Mouse (Mus musculus) forebrain, postnatal 0 days (tissue): Measurements from ENCODE around the gene Rcsd1. TPM values are rescaled to one million over a fixed set of nuclear protein-coding genes. Genes with fewer than 3 reads are reported as not detected.

ENCODE experiments used
- ATAC-seq: fragments of 200-750 bp; cut with Nextera tagmentation; 2 replicates; pipeline ENCODE4 v1.8.0; 2017; ENCODE audit warnings: mild to moderate bottlenecking, moderate library complexity
- DNase-seq: peaks from one replicate; pipeline ENCODE4 v3.0.0-alpha.2; 2015
- H3K27ac ChIP-seq: fragments of 300-500 bp; sonication (generic); 2 replicates; pipeline ENCODE4 v1.5.1; 2014; ENCODE audit warnings: low read depth, mild to moderate bottlenecking, antibody characterized with exemption, low read length, moderate library complexity, mixed read lengths
- H3K27me3 ChIP-seq: fragments of 300-500 bp; sonication (generic); 2 replicates; pipeline ENCODE4 v1.6.1; 2014; ENCODE audit warnings: mild to moderate bottlenecking, low read length, mixed read lengths; ENCODE audit not compliant: insufficient read depth
- H3K36me3 ChIP-seq: fragments of 300-500 bp; sonication (generic); 2 replicates; pipeline ENCODE4 v1.6.1; 2014; ENCODE audit warnings: mild to moderate bottlenecking, moderate library complexity; ENCODE audit not compliant: insufficient read depth
- H3K4me1 ChIP-seq: fragments of 300-500 bp; sonication (generic); 2 replicates; pipeline ENCODE4 v1.6.1; 2014; ENCODE audit warnings: antibody characterized with exemption; ENCODE audit not compliant: insufficient read depth
- H3K4me2 ChIP-seq: fragments of 300-500 bp; sonication (generic); 2 replicates; pipeline ENCODE4 v1.6.1; 2014; ENCODE audit warnings: low read depth, mild to moderate bottlenecking, moderate library complexity
- H3K4me3 ChIP-seq: fragments of 300-500 bp; sonication (generic); 2 replicates; pipeline ENCODE4 v1.5.1; 2014; ENCODE audit warnings: low read depth, low read length, mixed read lengths
- H3K9ac ChIP-seq: fragments of 300-500 bp; sonication (generic); 2 replicates; pipeline ENCODE4 v1.6.1; 2014; ENCODE audit warnings: mild to moderate bottlenecking
- H3K9me3 ChIP-seq: fragments of 300-500 bp; sonication (generic); 2 replicates; pipeline ENCODE4 v1.6.1; 2016; ENCODE audit warnings: low read length
- CTCF ChIP-seq: sonication (generic); IDR thresholded peaks from 2 replicates; pipeline ENCODE4 v1.5.1; 2016; ENCODE audit warnings: antibody characterized with exemption, control low read depth, low read depth
- WGBS: fragments of 180-500 bp; shearing (Covaris S2); extraction: QIAGEN DNeasy Blood & Tissue Kit; methylation state at CpG from one replicate; pipeline ENCODE4 v1.1.7; 2014; 5-methylcytosine and 5-hydroxymethylcytosine counted together
- polyA plus RNA-seq: library from polyadenylated mRNA; unstranded; fragments of >200 nt; fragmentation: Nextera tagmentation; extraction: Ambion mirVana; gene quantifications from 2 replicates; pipeline ENCODE4 v1.2.1, GENCODE M21; 2015
- total RNA-seq: library from RNA; depleted of rRNA; stranded (reverse); fragments of >200 nt; gene quantifications from 2 replicates; pipeline ENCODE4 v1.2.3, GENCODE M21; 2014

The Rcsd1 gene
- total and polyA plus RNA-seq, 2 experiments from 2014 or later = 7.5 to 8.0 TPM

DNA sequence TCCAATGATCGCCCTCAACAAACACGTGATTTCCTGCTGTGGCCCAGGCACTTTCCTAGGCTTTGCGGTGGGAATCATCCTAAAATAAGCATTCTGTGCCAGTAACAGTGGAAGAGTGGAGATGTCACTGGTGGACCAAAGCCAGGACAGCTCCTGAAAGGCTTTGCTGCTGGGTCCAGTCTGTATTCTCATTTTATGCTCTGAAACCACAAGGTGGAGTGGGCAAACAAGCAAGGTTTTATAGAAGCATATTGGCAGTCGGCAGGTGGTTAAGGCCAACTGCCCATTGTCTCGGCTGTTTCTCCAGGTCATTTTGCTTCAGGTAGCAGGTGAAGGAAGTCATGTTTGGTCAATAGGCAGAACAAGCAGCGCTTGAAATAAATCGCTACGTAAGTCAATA lies 78.4 kb downstream of the Rcsd1 start:
- no peak for ATAC-seq
- no peak for DNase-seq
- H3K9ac ChIP-seq = no peak overlapping the region
- no peak for TF ChIP-seq CTCF
- H3K9me3 ChIP-seq = no peaks in the 10 kb centered on the region
- no peaks in the 10 kb centered on the region for H3K36me3 ChIP-seq
- 86% methylated on average over 8 of the region's 8 CpGs for WGBS
- H3K27ac ChIP-seq = no peak overlapping the region
- peaks cover 3% of the 10 kb centered on the region; the same call in 1 of the 2 replicates for H3K4me1 ChIP-seq
- no peak overlapping the region for H3K4me2 ChIP-seq
- no peak overlapping the region for H3K4me3 ChIP-seq
- H3K27me3 ChIP-seq = no peaks in the 10 kb centered on the region

DNA sequence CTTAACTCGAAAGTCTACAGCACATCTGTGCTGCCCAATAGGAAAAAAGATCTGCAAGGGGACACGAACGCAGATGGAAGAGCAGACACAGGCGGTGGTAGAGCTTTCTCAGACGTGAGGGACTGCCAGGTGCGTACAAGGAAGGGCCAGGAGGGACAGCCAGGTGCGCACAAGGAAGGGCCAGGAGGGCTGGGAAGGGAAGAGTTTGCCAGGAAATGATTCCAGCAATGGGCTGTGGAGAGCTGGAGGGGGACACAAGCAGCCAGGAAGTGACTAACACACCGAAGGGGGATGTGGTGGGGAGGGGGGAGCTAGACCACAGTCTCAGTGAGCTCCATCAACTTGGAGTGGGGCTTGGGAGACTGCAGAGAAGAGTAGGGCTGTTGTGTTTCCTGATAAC lies 79.6 kb downstream of the Rcsd1 start:
- Histone ChIP-seq H3K27ac (no peak overlapping the region), H3K4me3 (no peak overlapping the region), H3K9ac (no peak overlapping the region), H3K4me1 (peaks cover 3% of the 10 kb centered on the region; the same call in 1 of the 2 replicates), H3K9me3 (no peaks in the 10 kb centered on the region), H3K4me2 (no peak overlapping the region), H3K27me3 (no peaks in the 10 kb centered on the region), H3K36me3 (no peaks in the 10 kb centered on the region)
- no peak for ATAC-seq
- DNase-seq = no peak
- WGBS = 42% methylated on average over 8 of the region's 8 CpGs
- TF ChIP-seq CTCF = no peak

- Histone ChIP-seq H3K36me3 (no peaks in the 10 kb centered on the region), H3K4me1 (peaks cover 3% of the 10 kb centered on the region; the same call in 1 of the 2 replicates), H3K9me3 (no peaks in the 10 kb centered on the region), H3K9ac (no peak overlapping the region), H3K27ac (no peak overlapping the region), H3K4me2 (no peak overlapping the region), H3K4me3 (no peak overlapping the region), H3K27me3 (no peaks in the 10 kb centered on the region)
- TF ChIP-seq CTCF = no peak
- ATAC-seq (no peak), DNase-seq (no peak)
- 93% methylated on average over 1 of the region's 1 CpGs for WGBS
These were observed 81.0 kb downstream of the Rcsd1 start for GRCm38 (mm10) chr1:165628603-165629002.

DNA sequence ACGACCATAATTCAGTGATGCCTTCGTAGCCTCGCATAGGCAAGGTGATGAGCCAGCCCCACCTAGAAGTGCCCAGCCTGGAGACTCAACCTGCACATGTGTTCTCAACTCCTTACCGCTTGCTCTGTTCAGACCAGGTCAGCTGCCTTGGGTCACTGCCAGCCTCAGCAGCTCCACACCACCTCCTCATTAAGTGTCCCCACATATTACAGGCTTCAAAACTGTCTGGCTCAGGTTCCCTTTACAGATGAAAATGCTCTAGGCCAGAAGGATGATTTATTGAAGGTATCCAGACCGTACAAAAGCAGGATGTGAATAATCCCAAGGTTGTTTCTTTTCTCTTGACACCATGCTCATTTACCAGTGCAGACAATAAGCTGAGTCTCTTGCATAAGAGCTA lies 83.7 kb downstream of the Rcsd1 start:
- no peak for DNase-seq
- Histone ChIP-seq H3K4me3 (no peak overlapping the region), H3K4me1 (no peaks in the 10 kb centered on the region), H3K4me2 (no peak overlapping the region), H3K27ac (no peak overlapping the region), H3K36me3 (no peaks in the 10 kb centered on the region), H3K9ac (no peak overlapping the region), H3K27me3 (no peaks in the 10 kb centered on the region), H3K9me3 (no peaks in the 10 kb centered on the region)
- no peak for ATAC-seq
- TF ChIP-seq CTCF = no peak
- WGBS = 86% methylated on average over 5 of the region's 5 CpGs

- Histone ChIP-seq H3K4me1 (no peaks in the 10 kb centered on the region), H3K4me2 (no peak overlapping the region), H3K9me3 (no peaks in the 10 kb centered on the region), H3K4me3 (no peak overlapping the region), H3K27ac (no peak overlapping the region), H3K9ac (no peak overlapping the region), H3K27me3 (no peaks in the 10 kb centered on the region), H3K36me3 (no peaks in the 10 kb centered on the region)
- DNase-seq (no peak), ATAC-seq (no peak)
- WGBS = 91% methylated on average over 5 of the region's 5 CpGs
- no peak for TF ChIP-seq CTCF
These were observed 84.5 kb downstream of the Rcsd1 start for GRCm38 (mm10) chr1:165625058-165625457.

DNA sequence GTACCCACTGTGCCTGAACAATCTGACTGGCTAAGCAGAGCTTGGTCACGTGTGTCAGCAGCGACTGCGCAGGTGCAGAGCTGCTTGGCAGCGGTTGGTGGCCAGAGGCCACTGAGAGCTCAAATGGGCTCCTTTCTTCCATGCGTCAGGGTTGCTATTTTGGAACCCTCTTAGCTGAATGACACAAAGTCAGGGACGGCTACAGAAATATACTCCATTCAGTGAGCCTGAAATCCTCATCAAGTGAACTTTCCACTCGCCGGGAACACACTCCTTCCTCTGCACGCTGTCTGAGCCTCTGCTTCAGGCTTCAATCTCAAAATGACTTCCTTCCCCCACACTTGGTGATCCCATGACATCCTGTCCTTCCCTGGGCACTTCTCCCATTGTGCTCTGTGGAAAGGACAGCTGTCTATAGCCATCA lies 91.3 kb downstream of the Rcsd1 start:
- no peak for TF ChIP-seq CTCF
- H3K4me3 ChIP-seq = no peak overlapping the region
- DNase-seq = no peak
- H3K9ac ChIP-seq = no peak overlapping the region
- peaks cover 4% of the 10 kb centered on the region; the same call in 1 of the 2 replicates for H3K36me3 ChIP-seq
- peak; percentile 63 for ATAC-seq
- no peak overlapping the region for H3K27ac ChIP-seq
- H3K4me2 ChIP-seq = no peak overlapping the region
- 50% methylated on average over 9 of the region's 9 CpGs for WGBS
- H3K4me1 ChIP-seq = no peaks in the 10 kb centered on the region
- no peaks in the 10 kb centered on the region for H3K27me3 ChIP-seq
- H3K9me3 ChIP-seq = peaks cover 8% of the 10 kb centered on the region; the same call in 1 of the 2 replicates

GRCm38 (mm10) chr1:165617166-165617891 lies 92.2 kb downstream of the Rcsd1 start:
- TF ChIP-seq CTCF = no peak
- peaks cover 4% of the 10 kb centered on the region; the same call in 1 of the 2 replicates for H3K36me3 ChIP-seq
- peak overlapping the region; percentile 62 for H3K27ac ChIP-seq
- H3K27me3 ChIP-seq = no peaks in the 10 kb centered on the region
- H3K4me2 ChIP-seq = no peak overlapping the region
- ATAC-seq (no peak), DNase-seq (no peak)
- no peak overlapping the region for H3K4me3 ChIP-seq
- 0 out of 2 replicates have a peak overlapping the region, but pooled peaks have one; percentile 6 for H3K9ac ChIP-seq
- H3K9me3 ChIP-seq = peaks cover 8% of the 10 kb centered on the region; the same call in 1 of the 2 replicates
- 27% methylated on average over 15 of the region's 15 CpGs for WGBS
- H3K4me1 ChIP-seq = no peaks in the 10 kb centered on the region
